ENCODE assay signal across 27 mouse cellular contexts in the genomic region with DNA sequence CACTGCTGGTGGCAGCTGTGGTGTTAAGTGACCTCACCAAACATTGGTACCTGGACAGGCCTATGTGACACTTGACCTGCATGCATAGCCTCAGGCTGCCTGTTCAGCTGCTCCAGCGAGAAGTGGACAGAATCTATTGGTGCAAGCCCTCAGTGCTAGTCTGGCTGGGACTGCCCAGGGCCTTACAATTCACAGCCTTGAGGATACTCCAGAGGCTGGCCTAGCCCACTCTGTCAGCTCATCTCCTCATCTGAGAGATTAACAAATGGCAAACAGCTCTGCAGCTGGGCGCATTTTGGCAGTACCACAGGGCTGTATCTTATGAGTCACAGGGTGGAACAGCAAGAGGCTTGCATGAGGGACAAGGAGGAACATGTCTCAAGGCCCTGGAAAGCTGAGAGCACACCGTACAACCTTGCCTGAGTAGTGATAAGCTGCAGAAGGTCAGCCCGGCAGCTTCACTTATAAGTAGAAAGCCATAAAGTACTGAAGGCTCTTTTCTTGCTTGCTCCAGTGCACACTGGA.
A peak's percentile ranks its signal among the peaks of the same experiment; 100 is the strongest.
DNase-seq lines count a peak whose midpoint lies in the region; ATAC-seq and TF ChIP-seq lines count a peak whose summit lies in the region.
"Had no signal": no experiment of that assay in that cellular context is flagged by ENCODE, and none has a peak within 500 bp of the region (broad histone marks: within the 10 kb centered on the region; RNA-seq: fewer than 3 reads in every experiment).

No protein-coding gene starts in this region.

- peaks cover 25% of the 10 kb centered on the region for H3K4me1 ChIP-seq in heart, embryonic 10.5 days
- no peaks in the 10 kb centered on the region for H3K4me1 ChIP-seq in stomach, embryonic 14.5 days (ENCODE audit: control insufficient read depth, insufficient read depth, low read length)
- no peaks in the 10 kb centered on the region for H3K4me1 ChIP-seq in stomach, postnatal 0 days (replicated peaks; ENCODE audit: control insufficient read depth, insufficient read depth)
- H3K4me1 ChIP-seq: embryonic facial prominence, embryonic 15.5 days; intestine, embryonic 15.5 days had no signal

- intact Hi-C loops in heart, postnatal 25 days (cut with DNase I): loop anchor here (5.0 kb wide), 1 partner anchor 162 kb away; no protein-coding TSS in a partner anchor

- ATAC-seq in stomach, embryonic 14.5 days (ENCODE audit: insufficient number of reproducible peaks, insufficient read depth, low FRiP score, low read depth): 0 out of 2 replicates have a peak, but pooled peaks have one; percentile 33
- ATAC-seq in stomach, postnatal 0 days (ENCODE audit: low FRiP score, low TSS enrichment): no peak
- ATAC-seq: forebrain, embryonic 14.5 days; forebrain, postnatal 0 days; hindbrain, embryonic 16.5 days; intestine, embryonic 15.5 days; Patski had no signal

- no peaks in the 10 kb centered on the region for H3K27me3 ChIP-seq in heart, embryonic 10.5 days (ENCODE audit: insufficient read depth, poor library complexity, severe bottlenecking)
- no peaks in the 10 kb centered on the region for H3K27me3 ChIP-seq in stomach, embryonic 14.5 days (ENCODE audit: control insufficient read depth, insufficient read depth, low read length)
- no peaks in the 10 kb centered on the region for H3K27me3 ChIP-seq in stomach, postnatal 0 days (ENCODE audit: control insufficient read depth, insufficient read depth, low read length)
- H3K27me3 ChIP-seq: embryonic facial prominence, embryonic 15.5 days; hindbrain, embryonic 13.5 days; intestine, embryonic 15.5 days; Patski had no signal

- H3K9ac ChIP-seq in stomach, embryonic 14.5 days (replicated peaks; ENCODE audit: low read depth, low read length): no peak overlapping the region
- H3K9ac ChIP-seq in stomach, postnatal 0 days (ENCODE audit: low read length): no peak overlapping the region
- H3K9ac ChIP-seq: embryonic facial prominence, embryonic 15.5 days; forebrain, postnatal 0 days; hindbrain, embryonic 13.5 days; intestine, embryonic 15.5 days had no signal

- 88% methylated on average over 4 of the region's 4 CpGs for WGBS in heart, embryonic 10.5 days
- WGBS in stomach, embryonic 14.5 days: 92% methylated on average over 4 of the region's 4 CpGs
- 82% methylated on average over 4 of the region's 4 CpGs for WGBS in stomach, postnatal 0 days

- DNase-seq in adrenal gland, adult (ENCODE audit: inconsistent age in 2 of 2, low spot score in 1 of 2): peak; percentile 51 to 76
- no peak for DNase-seq in adrenal gland, postnatal 14 days
- DNase-seq in adrenal gland, postnatal 36 days: peak; percentile 44 to 45
- no peak for DNase-seq in adrenal gland, postnatal 25 days
- peak; percentile 58 for DNase-seq in heart, embryonic 10.5 days (ENCODE audit: low spot score)
- no peak for DNase-seq in heart, postnatal 25 days (ENCODE audit: low spot score)
- no peak for DNase-seq in stomach, postnatal 0 days (ENCODE audit: low spot score)
- DNase-seq: cerebellum, adult 11-12 months; cerebellum, adult 8-10 months; cerebellum, postnatal 10 days; cerebellum, postnatal 36 days; embryo, embryonic 11 days; forebrain, postnatal 0 days; gastrocnemius, adult 2 months; gastrocnemius, postnatal 14 days; heart, adult 18-20 months; heart, postnatal 36 days; kidney, adult 11 months had no signal

- TF ChIP-seq CTCF in stomach, postnatal 0 days (IDR thresholded peaks at IDR 0.05; ENCODE audit: low read depth): no peak

- H3K9me3 ChIP-seq in heart, embryonic 10.5 days: peaks cover 8% of the 10 kb centered on the region; the same call in 1 of the 2 replicates
- peaks cover 4% of the 10 kb centered on the region; the same call in 1 of the 2 replicates for H3K9me3 ChIP-seq in stomach, embryonic 14.5 days (ENCODE audit: control insufficient read depth, low read depth, low read length)
- H3K9me3 ChIP-seq in stomach, postnatal 0 days (ENCODE audit: control insufficient read depth, low read length): no peaks in the 10 kb centered on the region
- H3K9me3 ChIP-seq: hindbrain, embryonic 13.5 days; intestine, embryonic 15.5 days had no signal

- peaks cover 4% of the 10 kb centered on the region; the same call in 1 of the 2 replicates for H3K36me3 ChIP-seq in heart, embryonic 10.5 days
- no peaks in the 10 kb centered on the region for H3K36me3 ChIP-seq in stomach, embryonic 14.5 days (ENCODE audit: control insufficient read depth, insufficient read depth, low read length)
- H3K36me3 ChIP-seq in stomach, postnatal 0 days (ENCODE audit: control insufficient read depth, insufficient read depth, low read length): no peaks in the 10 kb centered on the region
- H3K36me3 ChIP-seq: embryonic facial prominence, embryonic 15.5 days; intestine, embryonic 15.5 days had no signal

- no peak overlapping the region for H3K27ac ChIP-seq in heart, embryonic 10.5 days
- no peak overlapping the region for H3K27ac ChIP-seq in stomach, embryonic 14.5 days (ENCODE audit: low read length)
- no peak overlapping the region for H3K27ac ChIP-seq in stomach, postnatal 0 days (replicated peaks)
- H3K27ac ChIP-seq: embryonic facial prominence, embryonic 15.5 days; gastrocnemius, adult 2 months; hindbrain, embryonic 10.5 days; hindbrain, embryonic 13.5 days; intestine, embryonic 15.5 days had no signal

- no peak overlapping the region for H3K4me2 ChIP-seq in stomach, embryonic 14.5 days (replicated peaks; ENCODE audit: low read depth, low read length)
- no peak overlapping the region for H3K4me2 ChIP-seq in stomach, postnatal 0 days (replicated peaks; ENCODE audit: low read depth)
- H3K4me2 ChIP-seq: embryonic facial prominence, embryonic 15.5 days; heart, embryonic 11.5 days; hindbrain, embryonic 13.5 days; intestine, embryonic 15.5 days had no signal

- no peak for TF ChIP-seq EP300 in stomach, postnatal 0 days (optimal IDR thresholded peaks at IDR 0.05)

- no peak overlapping the region for H3K4me3 ChIP-seq in heart, embryonic 10.5 days
- H3K4me3 ChIP-seq in stomach, embryonic 14.5 days (ENCODE audit: low read depth, low read length): no peak overlapping the region
- H3K4me3 ChIP-seq in stomach, postnatal 0 days (ENCODE audit: low read depth, low read length): no peak overlapping the region
- H3K4me3 ChIP-seq: embryonic facial prominence, embryonic 15.5 days; gastrocnemius, adult 2 months; hindbrain, embryonic 10.5 days; hindbrain, embryonic 13.5 days; intestine, embryonic 15.5 days had no signal

Comparison
In these comparisons a context has a peak if more than half of its experiments do, and no peak if none do; other contexts are left out.
1. DNase-seq: peak in adrenal gland, adult (2 of 2), adrenal gland, postnatal 36 days (2 of 2) and heart, embryonic 10.5 days (single experiment); none in adrenal gland, postnatal 14 days (single experiment), adrenal gland, postnatal 25 days (single experiment), heart, postnatal 25 days (single experiment) and stomach, postnatal 0 days (single experiment).